Mouse (Mus musculus) heart, adult 11 months (tissue): ENCODE data around the gene Mtx1.
A peak's percentile ranks its signal among the peaks of the same experiment; 100 is the strongest.
"Not testable (repeated sequence)": the region's sequence is repeated elsewhere in the genome, so short reads cannot be mapped to it uniquely, and the experiment has no call there.

ENCODE experiments used
- DNase-seq: peaks from one replicate; pipeline ENCODE4 v3.0.0; 2022

Mtx1 gene

GRCm38 (mm10) chr3:89238494-89238893, 11.6 kb upstream of the Mtx1 start:
- peak; percentile 85 for DNase-seq

GRCm38 (mm10) chr3:89237682-89238081, 10.8 kb upstream of the Mtx1 start:
- DNase-seq = peak; percentile 92

- DNase-seq = no peak
Measured at GRCm38 (mm10) chr3:89236516-89236915, 9.6 kb upstream of the Mtx1 start.

- peak; percentile 95 for DNase-seq
Measured at GRCm38 (mm10) chr3:89233562-89234110, 6.7 kb upstream of the Mtx1 start.

- no peak for DNase-seq
Measured at GRCm38 (mm10) chr3:89232614-89233013, 5.7 kb upstream of the Mtx1 start.

- peak; percentile 92 for DNase-seq
Measured at GRCm38 (mm10) chr3:89231772-89232275, 4.9 kb upstream of the Mtx1 start.

GRCm38 (mm10) chr3:89231345-89231744, 4.5 kb upstream of the Mtx1 start:
- peak; percentile 86 for DNase-seq

- DNase-seq = peak; percentile 84
Measured at GRCm38 (mm10) chr3:89230561-89230960, 3.7 kb upstream of the Mtx1 start.

- no peak for DNase-seq
Measured at GRCm38 (mm10) chr3:89229276-89229675, 2.4 kb upstream of the Mtx1 start.

- peak; percentile 93 for DNase-seq
Measured at GRCm38 (mm10) chr3:89228836-89229235, 1.9 kb upstream of the Mtx1 start, which contains the start of gene Muc1. TSS of gene Muc1 (plus strand) at chr3:89229057.

GRCm38 (mm10) chr3:89228180-89228549, 1.3 kb upstream of the Mtx1 start:
- DNase-seq = peak; percentile 99

- DNase-seq = peak; percentile 99
Measured at GRCm38 (mm10) chr3:89227307-89228179, 655 bp upstream of the Mtx1 start.

- DNase-seq = no peak
Measured at GRCm38 (mm10) chr3:89226361-89226760, 527 bp downstream of the Mtx1 start.

- no peak for DNase-seq
Measured at GRCm38 (mm10) chr3:89225918-89226317, 970 bp downstream of the Mtx1 start.

GRCm38 (mm10) chr3:89225321-89225815, 1.5 kb downstream of the Mtx1 start:
- no peak for DNase-seq

GRCm38 (mm10) chr3:89224796-89225195, 2.1 kb downstream of the Mtx1 start:
- DNase-seq = no peak

- no peak for DNase-seq
Measured at GRCm38 (mm10) chr3:89221167-89221566, 5.7 kb downstream of the Mtx1 start.

GRCm38 (mm10) chr3:89219546-89219945, 7.3 kb downstream of the Mtx1 start:
- no peak for DNase-seq

GRCm38 (mm10) chr3:89218271-89218670, 8.6 kb downstream of the Mtx1 start:
- DNase-seq = no peak

- not testable (repeated sequence) for DNase-seq
Measured at GRCm38 (mm10) chr3:89216407-89216806, 10.5 kb downstream of the Mtx1 start.

GRCm38 (mm10) chr3:89215853-89216252, 11.0 kb downstream of the Mtx1 start:
- DNase-seq = peak; percentile 98

- DNase-seq = peak; percentile 95
Measured at GRCm38 (mm10) chr3:89214681-89215411, 12.0 kb downstream of the Mtx1 start, which contains the start of gene Thbs3. TSS of gene Thbs3 (plus strand) at chr3:89215180.
